Mouse (Mus musculus): Measurements from ENCODE around the gene Rabac1. TPM values are rescaled to one million over a fixed set of nuclear protein-coding genes. Genes with fewer than 3 reads are reported as not detected.

Rabac1 gene
- polyA plus RNA-seq, 1 experiment from 2014 or later: 58.7 TPM

DNA sequence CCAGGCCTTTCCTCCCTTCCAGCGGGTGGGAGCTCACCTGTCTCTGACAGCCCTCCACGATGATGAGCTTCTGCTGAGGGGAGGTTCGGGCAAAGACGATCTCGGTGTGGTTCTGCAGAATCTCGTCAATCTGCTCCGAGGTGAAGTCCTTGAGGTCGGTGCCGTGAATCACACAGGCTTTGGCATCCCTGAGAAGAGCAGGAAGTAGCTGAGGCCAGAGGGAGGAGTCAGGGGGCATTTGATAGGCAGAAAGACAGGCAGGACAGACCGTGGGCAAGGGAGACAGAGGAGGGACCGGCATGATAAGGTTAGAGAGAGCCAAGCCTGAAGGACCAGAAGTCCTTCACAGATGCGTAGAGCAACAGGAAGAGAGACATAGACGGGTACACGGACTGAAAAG, 15.4 kb upstream of the Rabac1 start:
- H3K9me3 ChIP-seq (replicated peaks; ENCODE audit: control insufficient read depth, low read length): no peaks in the 10 kb centered on the region
- no peaks in the 10 kb centered on the region for H3K36me3 ChIP-seq (ENCODE audit: control insufficient read depth, insufficient read depth)
- no peak overlapping the region for H3K4me3 ChIP-seq (ENCODE audit: low read depth, low read length)
- H3K4me1 ChIP-seq (ENCODE audit: control insufficient read depth, low read depth, low read length): no peaks in the 10 kb centered on the region
- H3K4me2 ChIP-seq (ENCODE audit: low read depth, low read length): no peak overlapping the region
- no peaks in the 10 kb centered on the region for H3K27me3 ChIP-seq (ENCODE audit: control insufficient read depth, insufficient read depth, low read depth, low read length)
- ATAC-seq (ENCODE audit: low read depth): no peak
- WGBS (ENCODE audit: insufficient replicate concordance): 48% methylated on average over 14 of the region's 14 CpGs
- no peak overlapping the region for H3K9ac ChIP-seq (ENCODE audit: low read depth, low read length)
- H3K27ac ChIP-seq (ENCODE audit: low read length): no peak overlapping the region

GRCm38 (mm10) chr7:24985799-24986198, 13.2 kb upstream of the Rabac1 start:
- WGBS (ENCODE audit: insufficient replicate concordance): 48% methylated on average over 5 of the region's 5 CpGs
- ATAC-seq (ENCODE audit: low read depth): no peak
- Histone ChIP-seq H3K9ac (ENCODE audit: low read depth, low read length) (no peak overlapping the region), H3K4me3 (ENCODE audit: low read depth, low read length) (no peak overlapping the region), H3K4me1 (ENCODE audit: control insufficient read depth, low read depth, low read length) (no peaks in the 10 kb centered on the region), H3K27me3 (ENCODE audit: control insufficient read depth, insufficient read depth, low read depth, low read length) (no peaks in the 10 kb centered on the region), H3K27ac (ENCODE audit: low read length) (no peak overlapping the region), H3K4me2 (ENCODE audit: low read depth, low read length) (no peak overlapping the region), H3K9me3 (replicated peaks; ENCODE audit: control insufficient read depth, low read length) (no peaks in the 10 kb centered on the region), H3K36me3 (ENCODE audit: control insufficient read depth, insufficient read depth) (no peaks in the 10 kb centered on the region)

- Histone ChIP-seq H3K27me3 (ENCODE audit: control insufficient read depth, insufficient read depth, low read depth, low read length) (no peaks in the 10 kb centered on the region), H3K4me1 (ENCODE audit: control insufficient read depth, low read depth, low read length) (no peaks in the 10 kb centered on the region), H3K9ac (ENCODE audit: low read depth, low read length) (no peak overlapping the region), H3K36me3 (ENCODE audit: control insufficient read depth, insufficient read depth) (no peaks in the 10 kb centered on the region), H3K4me2 (ENCODE audit: low read depth, low read length) (no peak overlapping the region), H3K27ac (ENCODE audit: low read length) (no peak overlapping the region), H3K4me3 (ENCODE audit: low read depth, low read length) (no peak overlapping the region), H3K9me3 (replicated peaks; ENCODE audit: control insufficient read depth, low read length) (no peaks in the 10 kb centered on the region)
- WGBS (ENCODE audit: insufficient replicate concordance): 66% methylated on average over 2 of the region's 2 CpGs
- no peak for ATAC-seq (ENCODE audit: low read depth)
These were observed 11.8 kb upstream of the Rabac1 start for GRCm38 (mm10) chr7:24984307-24984706.

- WGBS (ENCODE audit: insufficient replicate concordance): 64% methylated on average over 5 of the region's 5 CpGs
- no peaks in the 10 kb centered on the region for H3K9me3 ChIP-seq (replicated peaks; ENCODE audit: control insufficient read depth, low read length)
These were observed 10.8 kb upstream of the Rabac1 start for GRCm38 (mm10) chr7:24983396-24983795.

GRCm38 (mm10) chr7:24980439-24980838, 7.9 kb upstream of the Rabac1 start:
- no peak for ATAC-seq (ENCODE audit: low read depth)
- Histone ChIP-seq H3K27ac (ENCODE audit: low read length) (no peak overlapping the region), H3K4me2 (ENCODE audit: low read depth, low read length) (no peak overlapping the region), H3K4me3 (ENCODE audit: low read depth, low read length) (no peak overlapping the region), H3K9ac (ENCODE audit: low read depth, low read length) (no peak overlapping the region), H3K36me3 (ENCODE audit: control insufficient read depth, insufficient read depth) (no peaks in the 10 kb centered on the region), H3K9me3 (replicated peaks; ENCODE audit: control insufficient read depth, low read length) (no peaks in the 10 kb centered on the region), H3K27me3 (ENCODE audit: control insufficient read depth, insufficient read depth, low read depth, low read length) (no peaks in the 10 kb centered on the region), H3K4me1 (ENCODE audit: control insufficient read depth, low read depth, low read length) (no peaks in the 10 kb centered on the region)
- 65% methylated on average over 7 of the region's 7 CpGs for WGBS (ENCODE audit: insufficient replicate concordance)

More at GRCm38 (mm10) chr7:24983396-24983795, 10.8 kb upstream of the Rabac1 start:
- no peak overlapping the region for H3K4me2 ChIP-seq (ENCODE audit: low read depth, low read length)
- H3K27ac ChIP-seq (ENCODE audit: low read length): no peak overlapping the region
- H3K9ac ChIP-seq (ENCODE audit: low read depth, low read length): no peak overlapping the region
- H3K27me3 ChIP-seq (ENCODE audit: control insufficient read depth, insufficient read depth, low read depth, low read length): no peaks in the 10 kb centered on the region
- no peaks in the 10 kb centered on the region for H3K4me1 ChIP-seq (ENCODE audit: control insufficient read depth, low read depth, low read length)
- H3K36me3 ChIP-seq (ENCODE audit: control insufficient read depth, insufficient read depth): no peaks in the 10 kb centered on the region
- no peak for ATAC-seq (ENCODE audit: low read depth)
- no peak overlapping the region for H3K4me3 ChIP-seq (ENCODE audit: low read depth, low read length)

DNA sequence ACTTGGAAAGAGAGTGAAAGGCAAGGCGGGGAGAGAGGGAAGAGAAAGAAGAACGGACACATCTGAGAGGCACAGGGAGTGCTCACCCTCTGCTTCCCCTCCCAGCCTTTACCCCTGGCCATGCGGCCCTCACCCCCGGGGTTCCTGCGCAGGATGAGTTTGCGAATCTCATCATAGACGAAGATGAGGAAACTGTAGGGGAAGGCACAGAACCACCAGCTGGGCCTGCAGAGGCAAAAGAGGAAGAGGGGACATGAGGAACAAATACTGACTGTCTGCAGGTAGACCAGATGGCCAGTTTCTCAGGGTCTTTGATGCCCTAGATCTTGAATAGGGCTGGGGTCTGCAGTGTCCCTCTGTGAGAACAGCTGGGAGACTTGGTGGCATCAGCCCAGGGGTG, 6.2 kb upstream of the Rabac1 start:
- 19% methylated on average over 7 of the region's 7 CpGs for WGBS (ENCODE audit: insufficient replicate concordance)
- no peaks in the 10 kb centered on the region for H3K36me3 ChIP-seq (ENCODE audit: control insufficient read depth, insufficient read depth)
- no peak overlapping the region for H3K4me2 ChIP-seq (ENCODE audit: low read depth, low read length)
- no peak overlapping the region for H3K4me3 ChIP-seq (ENCODE audit: low read depth, low read length)
- H3K27me3 ChIP-seq (ENCODE audit: control insufficient read depth, insufficient read depth, low read depth, low read length): no peaks in the 10 kb centered on the region
- peaks cover 3% of the 10 kb centered on the region for H3K4me1 ChIP-seq (ENCODE audit: control insufficient read depth, low read depth, low read length)
- no peak overlapping the region for H3K9ac ChIP-seq (ENCODE audit: low read depth, low read length)
- no peaks in the 10 kb centered on the region for H3K9me3 ChIP-seq (replicated peaks; ENCODE audit: control insufficient read depth, low read length)
- no peak overlapping the region for H3K27ac ChIP-seq (ENCODE audit: low read length)
- 0 out of 2 replicates have a peak, but pooled peaks have one; percentile 16 for ATAC-seq (ENCODE audit: low read depth)

- H3K4me2 ChIP-seq (ENCODE audit: low read depth, low read length): no peak overlapping the region; the same call in 1 of the 2 replicates
These were observed 2.5 kb upstream of the Rabac1 start for GRCm38 (mm10) chr7:24974893-24975595.

DNA sequence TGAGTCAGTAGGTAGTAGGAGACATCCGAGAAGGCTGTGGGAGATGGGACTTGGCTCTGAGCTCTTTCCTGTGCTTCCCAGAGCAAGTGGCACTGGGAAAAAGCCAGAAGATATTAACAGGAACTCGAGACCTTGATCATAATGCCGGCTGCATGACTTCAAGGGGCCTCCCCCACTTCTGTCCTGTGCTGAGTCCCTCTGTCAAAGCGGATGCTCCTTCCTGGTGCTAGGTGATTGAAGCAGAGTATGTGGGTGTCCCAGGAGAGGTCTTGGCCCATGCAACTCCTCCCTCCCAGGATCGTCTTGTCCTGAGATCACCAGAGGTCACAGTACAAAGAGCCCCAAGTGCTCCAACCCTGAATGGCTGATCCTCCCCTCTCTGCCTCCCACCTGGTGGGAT, 1.3 kb upstream of the Rabac1 start:
- Histone ChIP-seq H3K27ac (ENCODE audit: low read length) (no peak overlapping the region), H3K4me2 (ENCODE audit: low read depth, low read length) (no peak overlapping the region), H3K27me3 (ENCODE audit: control insufficient read depth, insufficient read depth, low read depth, low read length) (no peaks in the 10 kb centered on the region), H3K4me1 (ENCODE audit: control insufficient read depth, low read depth, low read length) (peaks cover 13% of the 10 kb centered on the region), H3K9me3 (replicated peaks; ENCODE audit: control insufficient read depth, low read length) (no peaks in the 10 kb centered on the region), H3K9ac (ENCODE audit: low read depth, low read length) (no peak overlapping the region), H3K36me3 (ENCODE audit: control insufficient read depth, insufficient read depth) (no peaks in the 10 kb centered on the region), H3K4me3 (ENCODE audit: low read depth, low read length) (no peak overlapping the region)
- 63% methylated on average over 5 of the region's 5 CpGs for WGBS (ENCODE audit: insufficient replicate concordance)
- ATAC-seq (ENCODE audit: low read depth): no peak

More at GRCm38 (mm10) chr7:24974893-24975595, 2.5 kb upstream of the Rabac1 start:
- Histone ChIP-seq H3K9ac (ENCODE audit: low read depth, low read length) (no peak overlapping the region), H3K27ac (ENCODE audit: low read length) (no peak overlapping the region), H3K9me3 (replicated peaks; ENCODE audit: control insufficient read depth, low read length) (no peaks in the 10 kb centered on the region), H3K4me1 (ENCODE audit: control insufficient read depth, low read depth, low read length) (peaks cover 13% of the 10 kb centered on the region), H3K27me3 (ENCODE audit: control insufficient read depth, insufficient read depth, low read depth, low read length) (no peaks in the 10 kb centered on the region), H3K4me3 (ENCODE audit: low read depth, low read length) (no peak overlapping the region), H3K36me3 (ENCODE audit: control insufficient read depth, insufficient read depth) (no peaks in the 10 kb centered on the region)
- 17% methylated on average over 9 of the region's 9 CpGs for WGBS (ENCODE audit: insufficient replicate concordance)
- ATAC-seq (ENCODE audit: low read depth): no peak

DNA sequence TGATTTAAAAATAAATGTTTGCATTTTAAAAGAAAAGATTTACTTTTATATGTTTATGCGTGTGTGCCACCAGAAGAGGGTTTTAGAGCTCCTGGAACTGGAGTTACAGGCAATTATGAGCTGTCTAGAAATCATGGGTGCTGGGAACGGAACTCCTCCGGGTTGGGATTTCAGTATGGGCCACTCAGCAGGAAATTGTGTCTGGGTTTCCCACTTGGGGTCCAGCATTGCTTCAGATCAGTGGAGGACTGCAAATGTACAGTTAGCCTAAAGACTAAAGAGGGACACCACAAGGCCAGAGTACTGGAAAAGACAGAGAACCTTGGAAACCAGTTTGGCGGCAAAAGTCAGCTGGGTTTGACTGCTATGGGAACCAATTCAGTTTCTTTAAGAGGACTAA, 654 bp upstream of the Rabac1 start:
- no peak overlapping the region for H3K4me3 ChIP-seq (ENCODE audit: low read depth, low read length)
- no peak overlapping the region for H3K27ac ChIP-seq (ENCODE audit: low read length)
- H3K9me3 ChIP-seq (replicated peaks; ENCODE audit: control insufficient read depth, low read length): no peaks in the 10 kb centered on the region
- ATAC-seq (ENCODE audit: low read depth): no peak
- H3K36me3 ChIP-seq (ENCODE audit: control insufficient read depth, insufficient read depth): no peaks in the 10 kb centered on the region
- peaks cover 13% of the 10 kb centered on the region for H3K4me1 ChIP-seq (ENCODE audit: control insufficient read depth, low read depth, low read length)
- no peak overlapping the region for H3K4me2 ChIP-seq (ENCODE audit: low read depth, low read length)
- H3K9ac ChIP-seq (ENCODE audit: low read depth, low read length): no peak overlapping the region
- H3K27me3 ChIP-seq (ENCODE audit: control insufficient read depth, insufficient read depth, low read depth, low read length): no peaks in the 10 kb centered on the region
- 78% methylated on average over 4 of the region's 4 CpGs for WGBS (ENCODE audit: insufficient replicate concordance)

All from liver, embryonic 16.5 days (tissue).